Comparison of ENCODE assay signal across 8 mouse cellular contexts in genomic region chr4:21847481-21848286, GRCm38 (mm10). TPM values are rescaled to one million over a fixed set of nuclear protein-coding genes. Genes with fewer than 3 reads are reported as not detected.
DNase-seq lines count a peak whose midpoint lies in the region; ATAC-seq lines count a peak whose summit lies in the region.

Pnisr (plus strand) TSS chr4:21847583.

- no peaks in the 10 kb centered on the region for H3K36me3 ChIP-seq in hindbrain, embryonic 12.5 days

- peak within 1 kb of the TSS; percentile 83 for H3K4me3 ChIP-seq in hindbrain, embryonic 12.5 days

- H3K4me1 ChIP-seq in hindbrain, embryonic 12.5 days: peaks cover 14% of the 10 kb centered on the region

- no peaks in the 10 kb centered on the region for H3K9me3 ChIP-seq in hindbrain, embryonic 12.5 days (replicated peaks)

- peak within 1 kb of the TSS; percentile 98 for H3K27ac ChIP-seq in hindbrain, embryonic 12.5 days

- H3K27me3 ChIP-seq in hindbrain, embryonic 12.5 days: no peaks in the 10 kb centered on the region

- peak; percentile 98 for ATAC-seq in hindbrain, embryonic 12.5 days (ENCODE audit: low FRiP score)

- H3K4me2 ChIP-seq in hindbrain, embryonic 12.5 days (replicated peaks): peak within 1 kb of the TSS; percentile 50

- under 1% methylated on average over 50 of the region's 50 CpGs for WGBS in hindbrain, embryonic 12.5 days

- peak within 1 kb of the TSS; percentile 91 for H3K9ac ChIP-seq in hindbrain, embryonic 12.5 days

- peak; percentile 97 for DNase-seq in NIH3T3 (ENCODE audit: low read depth)
- peak; percentile 98 to 99 for DNase-seq in cerebellum, postnatal 10 days
- peak; percentile 91 to 93 for DNase-seq in frontal cortex, postnatal 10 days (ENCODE audit: low spot score in 2 of 2)
- DNase-seq in layer of hippocampus, postnatal 14 days (ENCODE audit: low spot score in 2 of 2): peak; percentile 94 to 98
- peak; percentile 98 for DNase-seq in lung, postnatal 14 days
- DNase-seq in retina, adult 2 months (ENCODE audit: low read depth, low spot score): peak; percentile 95
- DNase-seq in thymus, postnatal 36 days: peak; percentile 87 to 90

RNA-seq across cellular contexts. Expression of gene Pnisr, which starts in this region (rescaled TPM):
- polyA plus RNA-seq in hindbrain, embryonic 12.5 days (2016; fragmentation: Nextera tagmentation; extraction: Ambion mirVana): 202 and 236 TPM in 2 replicates
- 100 to 1,000 TPM; 181 to 183 TPM for total RNA-seq in layer of hippocampus, postnatal 14 days (2021)

Comparison
In these comparisons a context has a peak if more than half of its experiments do, and no peak if none do; other contexts are left out.
1. Peak in every context shown above with its lines: DNase-seq, ATAC-seq, H3K4me3 ChIP-seq and H3K27ac ChIP-seq.